Mouse (Mus musculus) embryonic facial prominence, embryonic 13.5 days (tissue): Measurements from ENCODE around the gene Prm1. TPM values are rescaled to one million over a fixed set of nuclear protein-coding genes. Genes with fewer than 3 reads are reported as not detected.
"Not testable (repeated sequence)": the region's sequence is repeated elsewhere in the genome, so short reads cannot be mapped to it uniquely, and the experiment has no call there.

Experiments used
- ATAC-seq: fragments of 200-750 bp; cut with Nextera tagmentation; 2 replicates; pipeline ENCODE4 v1.8.0; 2017; ENCODE audit warnings: low read depth; ENCODE audit not compliant: insufficient number of reproducible peaks, insufficient read depth, low FRiP score, low TSS enrichment
- H3K27ac ChIP-seq: fragments of 300-500 bp; sonication (generic); 2 replicates; pipeline ENCODE4 v1.5.1; 2015; ENCODE audit warnings: moderate library complexity, mild to moderate bottlenecking, inconsistent platforms
- H3K27me3 ChIP-seq: fragments of 300-500 bp; sonication (generic); 2 replicates; pipeline ENCODE4 v1.6.1; 2015; ENCODE audit warnings: mild to moderate bottlenecking, inconsistent platforms
- H3K36me3 ChIP-seq: fragments of 300-500 bp; sonication (generic); 2 replicates; pipeline ENCODE4 v1.6.1; 2015; ENCODE audit warnings: mild to moderate bottlenecking, inconsistent platforms
- H3K4me1 ChIP-seq: fragments of 300-500 bp; sonication (generic); 2 replicates; pipeline ENCODE4 v1.6.1; 2015; ENCODE audit warnings: inconsistent platforms
- H3K4me2 ChIP-seq: fragments of 300-500 bp; sonication (generic); 2 replicates; pipeline ENCODE4 v1.6.1; 2015; ENCODE audit warnings: moderate library complexity, mild to moderate bottlenecking, inconsistent platforms
- H3K4me3 ChIP-seq: fragments of 300-500 bp; sonication (generic); 2 replicates; pipeline ENCODE4 v1.5.1; 2015; ENCODE audit warnings: mild to moderate bottlenecking, inconsistent platforms
- H3K9ac ChIP-seq: fragments of 300-500 bp; sonication (generic); 2 replicates; pipeline ENCODE4 v1.6.1; 2015; ENCODE audit warnings: mild to moderate bottlenecking, inconsistent platforms
- H3K9me3 ChIP-seq: fragments of 300-500 bp; sonication (generic); 2 replicates; pipeline ENCODE4 v1.6.1; 2016; ENCODE audit warnings: inconsistent platforms
- WGBS: fragments of 180-500 bp; shearing (Covaris S2); methylation state at CpG from one replicate; pipeline ENCODE4 v1.1.7; 2015; ENCODE audit warnings: mixed read lengths; 5-methylcytosine and 5-hydroxymethylcytosine counted together
- polyA plus RNA-seq: library from polyadenylated mRNA; unstranded; fragments of >200 nt; fragmentation: Nextera tagmentation; extraction: Ambion mirVana; gene quantifications from 2 replicates; pipeline ENCODE4 v1.2.1, GENCODE M21; 2015

Prm1 gene
- polyA plus RNA-seq, result not detected in 2 replicates

DNA sequence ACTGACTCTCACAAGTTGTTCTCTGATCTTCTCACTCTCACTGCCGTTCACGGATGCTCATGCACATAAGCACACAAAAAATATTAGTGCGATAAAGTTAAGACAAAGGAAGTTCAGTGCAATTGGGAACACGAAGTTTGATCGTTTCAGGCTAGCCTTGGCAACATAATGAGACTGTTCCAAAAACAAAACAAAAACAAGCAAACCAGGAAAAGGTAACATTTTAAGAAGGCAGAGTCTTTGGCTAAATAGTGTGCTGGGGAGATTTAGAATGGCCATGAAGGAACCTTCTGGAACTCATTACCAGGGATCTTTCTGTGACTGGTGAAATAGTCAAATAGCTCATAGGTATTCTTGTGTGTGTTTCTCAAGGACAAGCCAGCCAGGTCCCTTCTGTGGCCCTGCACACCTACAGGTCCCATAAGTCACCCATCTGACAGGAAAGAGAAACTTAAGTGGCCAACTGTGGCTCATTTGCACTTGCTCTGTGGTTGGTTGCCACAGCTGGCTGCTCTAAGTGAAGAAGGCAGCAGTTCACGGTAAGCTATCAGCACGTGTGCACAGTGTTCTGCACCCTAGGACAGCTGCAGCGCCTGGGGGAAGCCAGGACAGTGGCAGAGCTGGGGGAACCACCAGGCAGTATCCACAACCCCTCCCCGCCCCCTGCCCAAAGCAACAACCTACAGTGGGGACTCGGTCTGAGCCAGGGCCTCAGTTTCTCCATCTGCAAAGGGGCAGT is at the start of gene Prm1:
Gene Prm1 (minus strand): TSS at position 51 of the 739 bp plus-strand sequence.
- Histone ChIP-seq H3K27me3 (no peaks in the 10 kb centered on the region), H3K4me3 (no peak within 1 kb of the TSS), H3K9ac (no peak within 1 kb of the TSS), H3K4me2 (no peak within 1 kb of the TSS), H3K27ac (no peak within 1 kb of the TSS), H3K9me3 (no peaks in the 10 kb centered on the region), H3K4me1 (peaks cover 3% of the 10 kb centered on the region; the same call in 1 of the 2 replicates), H3K36me3 (no peaks in the 10 kb centered on the region)
- WGBS, result 70% methylated on average over 10 of the region's 10 CpGs
- ATAC-seq, result no peak

DNA sequence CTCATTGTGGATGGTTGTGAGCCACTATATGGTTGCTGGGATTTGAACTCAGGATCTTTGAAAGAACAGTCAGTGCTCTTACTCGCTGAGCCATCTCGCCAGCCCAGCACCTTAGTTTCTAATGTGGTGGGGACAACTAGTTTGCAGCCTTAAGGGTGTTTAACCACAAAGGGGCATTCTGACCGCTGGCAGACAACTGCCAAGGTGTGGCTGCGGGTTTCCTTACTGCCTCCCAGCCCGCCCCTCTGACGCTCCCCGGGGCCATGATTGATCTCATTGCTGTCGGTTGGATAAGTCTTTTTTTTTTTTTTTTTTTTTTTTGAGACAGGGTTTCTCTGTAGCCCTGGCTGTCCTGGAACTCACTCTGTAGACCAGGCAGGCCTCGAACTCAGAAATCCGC is 46.6 kb upstream of the Prm1 start:
- H3K36me3 ChIP-seq, H3K27me3 ChIP-seq, H3K9ac ChIP-seq, H3K27ac ChIP-seq, H3K4me3 ChIP-seq, H3K9me3 ChIP-seq, ATAC-seq, H3K4me2 ChIP-seq: not testable (repeated sequence)
- H3K4me1 ChIP-seq, result peaks cover 45% of the 10 kb centered on the region
- WGBS, result 91% methylated on average over 10 of the region's 10 CpGs

GRCm38 (mm10) chr16:10850905-10851304 is 45.3 kb upstream of the Prm1 start:
- H3K4me1 ChIP-seq, result peaks cover 48% of the 10 kb centered on the region
- H3K4me2 ChIP-seq, result peak overlapping the region; percentile 32; the same call in 1 of the 2 replicates
- H3K27ac ChIP-seq, result peak overlapping the region; percentile 87
- 61% methylated on average over 4 of the region's 4 CpGs for WGBS
- no peaks in the 10 kb centered on the region for H3K27me3 ChIP-seq
- no peak overlapping the region for H3K9ac ChIP-seq
- H3K4me3 ChIP-seq, result no peak overlapping the region
- ATAC-seq, result no peak
- H3K9me3 ChIP-seq, result no peaks in the 10 kb centered on the region
- H3K36me3 ChIP-seq, result peaks cover 4% of the 10 kb centered on the region; the same call in 1 of the 2 replicates

DNA sequence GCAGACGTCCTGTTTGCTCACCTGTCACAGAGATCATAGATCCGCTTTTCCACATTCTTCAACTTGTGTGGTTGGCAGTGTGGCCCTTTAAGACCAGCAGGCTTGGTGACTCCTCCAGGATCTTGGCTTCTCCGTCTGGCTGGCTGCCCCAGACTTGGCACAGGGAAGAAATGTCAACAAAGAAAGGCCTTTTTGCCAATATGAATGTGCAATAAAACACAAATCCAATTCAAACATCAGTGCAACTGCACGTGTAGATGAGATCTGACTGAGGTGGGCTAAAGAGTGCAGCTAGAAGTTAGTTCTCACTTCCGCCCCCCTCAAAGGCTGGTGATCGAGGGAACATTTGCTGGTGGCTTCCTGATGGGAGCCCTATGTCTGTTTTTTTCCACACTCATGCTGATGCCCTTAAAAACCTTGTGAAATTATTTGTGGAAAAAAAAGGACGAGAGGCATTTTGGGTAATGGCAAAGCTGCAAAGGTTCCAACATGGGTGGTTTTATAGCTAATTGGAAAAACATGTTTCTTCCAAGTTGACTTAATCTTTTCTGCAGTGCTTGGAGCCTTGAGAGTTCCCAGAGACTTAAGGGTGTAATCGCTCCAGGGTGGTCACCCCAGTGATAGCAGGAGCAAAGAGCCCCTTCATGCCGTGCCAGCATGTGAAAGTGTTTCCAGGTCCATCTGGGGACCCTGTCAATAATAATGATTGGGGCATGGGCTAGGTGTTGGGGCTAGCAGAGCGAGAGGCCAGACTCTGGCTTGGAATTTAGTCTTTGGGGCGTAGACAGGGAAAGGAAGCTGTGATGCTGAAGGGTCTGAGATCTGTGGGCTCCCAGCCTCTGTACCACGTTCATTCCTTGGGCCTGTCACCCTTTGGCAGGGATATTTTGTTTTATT is 44.6 kb upstream of the Prm1 start:
- Histone ChIP-seq H3K4me2 (peak overlapping the region; percentile 32), H3K9ac (no peak overlapping the region), H3K36me3 (peaks cover 4% of the 10 kb centered on the region; the same call in 1 of the 2 replicates), H3K9me3 (no peaks in the 10 kb centered on the region), H3K4me1 (peaks cover 47% of the 10 kb centered on the region), H3K27ac (peak overlapping the region; percentile 87), H3K27me3 (no peaks in the 10 kb centered on the region), H3K4me3 (no peak overlapping the region)
- ATAC-seq, result peak; percentile 20; the same call in 1 of the 2 replicates
- 29% methylated on average over 12 of the region's 12 CpGs for WGBS

- Histone ChIP-seq H3K9ac (no peak overlapping the region), H3K4me1 (peaks cover 66% of the 10 kb centered on the region), H3K27me3 (no peaks in the 10 kb centered on the region), H3K4me2 (no peak overlapping the region), H3K27ac (no peak overlapping the region), H3K4me3 (no peak overlapping the region), H3K36me3 (no peaks in the 10 kb centered on the region), H3K9me3 (no peaks in the 10 kb centered on the region)
- WGBS, result 62% methylated on average over 4 of the region's 4 CpGs
- no peak for ATAC-seq
Observed at GRCm38 (mm10) chr16:10846503-10846902, 40.9 kb upstream of the Prm1 start.

DNA sequence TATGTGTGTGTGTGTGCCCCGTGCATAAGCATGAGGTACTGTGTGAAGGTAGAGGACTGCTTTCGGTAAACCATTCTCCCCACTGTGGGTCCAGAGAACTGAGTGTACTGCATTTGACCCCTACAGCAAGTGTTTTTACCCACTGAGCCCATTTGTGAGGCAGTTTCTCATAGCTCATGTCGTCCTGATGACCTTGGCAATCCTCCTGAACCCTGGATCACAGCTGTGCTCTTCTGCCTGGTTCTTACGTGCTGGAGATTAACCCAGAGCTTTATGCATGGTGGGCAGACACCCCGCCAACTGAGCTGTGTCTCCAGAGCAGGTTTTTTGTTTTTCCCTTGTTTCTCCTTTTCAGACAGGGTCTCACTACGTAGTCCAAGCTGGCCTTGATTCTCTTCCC is 40.3 kb upstream of the Prm1 start:
- H3K27ac ChIP-seq, result no peak overlapping the region
- H3K27me3 ChIP-seq, result no peaks in the 10 kb centered on the region
- peaks cover 61% of the 10 kb centered on the region for H3K4me1 ChIP-seq
- WGBS, result 87% methylated on average over 6 of the region's 6 CpGs
- no peak overlapping the region for H3K9ac ChIP-seq
- no peaks in the 10 kb centered on the region for H3K9me3 ChIP-seq
- no peak overlapping the region for H3K4me3 ChIP-seq
- H3K36me3 ChIP-seq, result no peaks in the 10 kb centered on the region
- H3K4me2 ChIP-seq, result no peak overlapping the region
- no peak for ATAC-seq

- Histone ChIP-seq H3K4me2 (peak overlapping the region; percentile 57), H3K36me3 (no peaks in the 10 kb centered on the region), H3K9me3 (no peaks in the 10 kb centered on the region), H3K27me3 (no peaks in the 10 kb centered on the region), H3K27ac (peak overlapping the region; percentile 83), H3K9ac (no peak overlapping the region), H3K4me1 (peaks cover 52% of the 10 kb centered on the region), H3K4me3 (0 out of 2 replicates have a peak overlapping the region, but pooled peaks have one; percentile 21)
- WGBS, result 47% methylated on average over 6 of the region's 6 CpGs
- ATAC-seq, result no peak
Observed at GRCm38 (mm10) chr16:10844319-10844670, 38.7 kb upstream of the Prm1 start.

GRCm38 (mm10) chr16:10843486-10844318 is 38.1 kb upstream of the Prm1 start:
- H3K4me1 ChIP-seq, result peaks cover 51% of the 10 kb centered on the region
- peak overlapping the region; percentile 57 for H3K9ac ChIP-seq

GRCm38 (mm10) chr16:10842282-10842855 is 36.7 kb upstream of the Prm1 start:
- H3K4me1 ChIP-seq, result peaks cover 55% of the 10 kb centered on the region
- 67% methylated on average over 4 of the region's 4 CpGs for WGBS
- no peak for ATAC-seq

More at GRCm38 (mm10) chr16:10843486-10844318, 38.1 kb upstream of the Prm1 start:
- peak overlapping the region; percentile 57 for H3K4me2 ChIP-seq
- H3K4me3 ChIP-seq, result peak overlapping the region; percentile 21
- H3K27me3 ChIP-seq, result no peaks in the 10 kb centered on the region
- 15% methylated on average over 18 of the region's 18 CpGs for WGBS
- no peaks in the 10 kb centered on the region for H3K36me3 ChIP-seq
- no peaks in the 10 kb centered on the region for H3K9me3 ChIP-seq
- H3K27ac ChIP-seq, result peak overlapping the region; percentile 83
- ATAC-seq, result no peak

DNA sequence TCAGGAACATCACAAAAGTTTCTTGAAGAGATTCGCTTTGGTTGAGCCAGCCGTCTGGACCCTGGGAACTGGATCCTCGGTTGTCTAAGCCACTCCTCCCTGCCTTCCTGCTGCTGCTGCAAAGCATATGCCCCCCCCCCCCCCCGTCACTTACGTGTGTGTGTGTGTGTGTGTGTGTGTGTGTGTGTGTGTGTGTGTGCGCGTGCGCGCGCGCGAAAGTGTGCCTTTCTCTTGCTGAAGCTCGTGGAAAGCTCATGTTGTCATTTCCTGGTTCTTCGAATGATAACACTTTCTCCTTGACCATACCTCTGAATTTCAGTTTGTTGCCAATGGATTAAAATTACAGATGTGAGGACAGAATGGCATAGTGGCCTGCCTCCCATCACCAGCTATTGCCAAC is 34.4 kb upstream of the Prm1 start:
- 63% methylated on average over 5 of the region's 14 CpGs for WGBS

More at GRCm38 (mm10) chr16:10842282-10842855, 36.7 kb upstream of the Prm1 start:
- H3K4me3 ChIP-seq, result no peak overlapping the region
- no peak overlapping the region for H3K27ac ChIP-seq
- no peak overlapping the region for H3K4me2 ChIP-seq
- H3K36me3 ChIP-seq, result no peaks in the 10 kb centered on the region
- no peaks in the 10 kb centered on the region for H3K9me3 ChIP-seq
- no peak overlapping the region for H3K9ac ChIP-seq
- H3K27me3 ChIP-seq, result no peaks in the 10 kb centered on the region

More for the DNA sequence above, 34.4 kb upstream of the Prm1 start:
- H3K4me3 ChIP-seq, result no peak overlapping the region
- H3K9me3 ChIP-seq, result no peaks in the 10 kb centered on the region
- H3K4me1 ChIP-seq, result peaks cover 68% of the 10 kb centered on the region
- ATAC-seq, result no peak
- H3K4me2 ChIP-seq, result no peak overlapping the region
- no peaks in the 10 kb centered on the region for H3K27me3 ChIP-seq
- no peaks in the 10 kb centered on the region for H3K36me3 ChIP-seq
- no peak overlapping the region for H3K27ac ChIP-seq
- no peak overlapping the region for H3K9ac ChIP-seq
